Mouse (Mus musculus) limb, embryonic 12.5 days (tissue): ENCODE data around the gene Sh3bp5l. TPM values are rescaled to one million over a fixed set of nuclear protein-coding genes. Genes with fewer than 3 reads are reported as not detected.

ENCODE experiments used
- ATAC-seq: fragments of 200-750 bp; cut with Nextera tagmentation; 2 replicates; pipeline ENCODE4 v1.8.0; 2017; ENCODE audit warnings: low read depth, moderate TSS enrichment; ENCODE audit not compliant: insufficient number of reproducible peaks, insufficient read depth, low FRiP score, low TSS enrichment
- H3K27ac ChIP-seq: fragments of 300-500 bp; sonication (generic); 2 replicates; pipeline ENCODE4 v1.5.1; 2016; ENCODE audit warnings: mild to moderate bottlenecking, moderate library complexity
- H3K27me3 ChIP-seq: fragments of 300-500 bp; sonication (generic); 2 replicates; pipeline ENCODE4 v1.6.1; 2016; ENCODE audit warnings: mild to moderate bottlenecking, moderate library complexity
- H3K36me3 ChIP-seq: fragments of 300-500 bp; sonication (generic); 2 replicates; pipeline ENCODE4 v1.6.1; 2016; ENCODE audit warnings: mild to moderate bottlenecking, moderate library complexity
- H3K4me1 ChIP-seq: fragments of 300-500 bp; sonication (generic); replicated peaks from 2 replicates; pipeline ENCODE4 v1.6.1; 2016
- H3K4me2 ChIP-seq: fragments of 300-500 bp; sonication (generic); 2 replicates; pipeline ENCODE4 v1.6.1; 2016; ENCODE audit warnings: mild to moderate bottlenecking, moderate library complexity
- H3K4me3 ChIP-seq: fragments of 300-500 bp; sonication (generic); replicated peaks from 2 replicates; pipeline ENCODE4 v1.5.1; 2016; ENCODE audit warnings: mild to moderate bottlenecking
- H3K9ac ChIP-seq: fragments of 300-500 bp; sonication (generic); replicated peaks from 2 replicates; pipeline ENCODE4 v1.6.1; 2016; ENCODE audit warnings: mild to moderate bottlenecking, moderate library complexity
- H3K9me3 ChIP-seq: fragments of 300-500 bp; sonication (generic); 2 replicates; pipeline ENCODE4 v1.6.1; 2016; ENCODE audit warnings: mild to moderate bottlenecking, moderate library complexity
- WGBS: fragments of 180-500 bp; shearing (Covaris S2); methylation state at CpG from one replicate; pipeline ENCODE4 v1.1.7; 2016; 5-methylcytosine and 5-hydroxymethylcytosine counted together
- polyA plus RNA-seq: library from polyadenylated mRNA; unstranded; fragments of >200 nt; fragmentation: Nextera tagmentation; extraction: Ambion mirVana; gene quantifications from 2 replicates; pipeline ENCODE4 v1.2.1, GENCODE M21; 2016

Gene Sh3bp5l
- polyA plus RNA-seq, 1 experiment from 2014 or later: 39.0 TPM

- Histone ChIP-seq H3K36me3 (peaks cover 29% of the 10 kb centered on the region), H3K9me3 (0 out of 2 replicates have a peak, but pooled peaks cover 6% of the 10 kb centered on the region), H3K4me1 (peaks cover 23% of the 10 kb centered on the region), H3K4me2 (peak overlapping the region; percentile 83), H3K4me3 (peak overlapping the region; percentile 79), H3K9ac (peak overlapping the region; percentile 85), H3K27me3 (no peaks in the 10 kb centered on the region), H3K27ac (peak overlapping the region; percentile 96)
- WGBS: 10% methylated on average over 24 of the region's 24 CpGs
- no peak for ATAC-seq
Measured at GRCm38 (mm10) chr11:58323570-58324340, 6.8 kb upstream of the Sh3bp5l start.

DNA sequence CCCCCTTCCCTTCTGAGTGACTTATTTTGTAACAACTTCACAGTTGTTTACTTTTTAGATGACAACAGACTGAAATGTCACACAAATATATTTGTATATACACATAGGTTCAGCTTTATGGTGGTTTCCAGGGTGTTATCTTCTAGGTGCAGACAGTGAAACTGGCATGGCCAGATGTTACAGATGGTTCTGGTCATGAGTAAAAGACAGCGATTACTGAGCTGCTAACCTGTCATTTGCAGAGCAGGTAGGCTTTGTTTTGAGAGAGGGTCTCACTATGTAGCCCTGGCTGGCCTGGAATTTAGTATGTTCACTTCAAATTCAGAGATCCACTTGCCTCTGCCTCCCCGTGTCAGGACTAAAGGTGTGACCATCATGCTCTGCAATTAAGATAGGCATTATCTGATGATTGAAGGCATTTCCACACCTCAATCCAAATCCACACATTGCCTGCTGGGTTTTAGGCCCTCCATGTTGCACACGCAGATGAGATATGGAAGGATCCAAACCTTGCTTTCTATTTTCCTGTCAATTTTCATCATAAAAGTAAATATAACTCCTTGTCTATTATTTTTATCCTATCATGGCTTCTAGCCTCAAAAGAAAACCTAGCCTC lies 5.8 kb upstream of the Sh3bp5l start:
- Histone ChIP-seq H3K4me3 (no peak overlapping the region), H3K4me1 (peaks cover 31% of the 10 kb centered on the region), H3K9ac (no peak overlapping the region), H3K27me3 (no peaks in the 10 kb centered on the region), H3K9me3 (0 out of 2 replicates have a peak, but pooled peaks cover 6% of the 10 kb centered on the region), H3K36me3 (peaks cover 19% of the 10 kb centered on the region), H3K27ac (no peak overlapping the region), H3K4me2 (no peak overlapping the region)
- 88% methylated on average over 3 of the region's 3 CpGs for WGBS
- no peak for ATAC-seq

- peaks cover 17% of the 10 kb centered on the region for H3K36me3 ChIP-seq
- no peak overlapping the region for H3K4me2 ChIP-seq
- 0 out of 2 replicates have a peak, but pooled peaks cover 6% of the 10 kb centered on the region for H3K9me3 ChIP-seq
- ATAC-seq: no peak
- H3K4me3 ChIP-seq: no peak overlapping the region
- H3K9ac ChIP-seq: no peak overlapping the region
- no peak overlapping the region for H3K27ac ChIP-seq
- H3K27me3 ChIP-seq: no peaks in the 10 kb centered on the region
- H3K4me1 ChIP-seq: peaks cover 36% of the 10 kb centered on the region
- 95% methylated on average over 3 of the region's 3 CpGs for WGBS
Measured at GRCm38 (mm10) chr11:58326781-58327180, 3.7 kb upstream of the Sh3bp5l start.

DNA sequence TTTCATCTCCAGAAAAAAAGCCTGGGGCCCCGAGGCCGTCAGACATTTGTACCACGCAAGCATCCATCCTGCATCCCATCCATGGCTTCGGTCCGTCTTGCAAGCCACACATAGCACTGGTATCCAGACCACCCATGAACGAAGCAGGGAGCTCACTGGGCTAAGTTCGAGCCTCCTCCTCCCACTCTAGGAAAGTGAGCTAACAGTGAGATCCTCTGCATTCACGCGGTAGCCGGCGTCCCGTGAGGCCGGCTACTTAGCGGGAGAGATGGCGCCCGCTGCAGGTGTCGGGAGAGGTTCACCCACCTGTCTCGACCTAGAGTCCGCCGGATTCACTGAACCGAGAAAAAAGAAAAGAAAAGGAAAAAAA lies 633 bp upstream of the Sh3bp5l start:
- H3K27me3 ChIP-seq: no peaks in the 10 kb centered on the region
- WGBS: 0% methylated on average over 21 of the region's 21 CpGs
- peak overlapping the region; percentile 84 for H3K4me3 ChIP-seq
- peak overlapping the region; percentile 79 for H3K27ac ChIP-seq
- H3K36me3 ChIP-seq: peaks cover 41% of the 10 kb centered on the region
- 0 out of 2 replicates have a peak, but pooled peaks cover 6% of the 10 kb centered on the region for H3K9me3 ChIP-seq
- H3K4me2 ChIP-seq: peak overlapping the region; percentile 92
- ATAC-seq: 0 out of 2 replicates have a peak, but pooled peaks have one; percentile 18
- H3K4me1 ChIP-seq: peaks cover 32% of the 10 kb centered on the region
- H3K9ac ChIP-seq: peak overlapping the region; percentile 83

GRCm38 (mm10) chr11:58331149-58331495 lies 598 bp downstream of the Sh3bp5l start:
- H3K4me1 ChIP-seq: peaks cover 32% of the 10 kb centered on the region
- H3K27me3 ChIP-seq: no peaks in the 10 kb centered on the region
- peaks cover 48% of the 10 kb centered on the region for H3K36me3 ChIP-seq
- peak; percentile 21; the same call in 1 of the 2 replicates for ATAC-seq
- peak overlapping the region; percentile 84 for H3K4me3 ChIP-seq
- peak overlapping the region; percentile 69 for H3K9ac ChIP-seq
- peak overlapping the region; percentile 62; the same call in 1 of the 2 replicates for H3K27ac ChIP-seq
- WGBS: 14% methylated on average over 10 of the region's 10 CpGs
- 0 out of 2 replicates have a peak, but pooled peaks cover 6% of the 10 kb centered on the region for H3K9me3 ChIP-seq
- peak overlapping the region; percentile 96 for H3K4me2 ChIP-seq

DNA sequence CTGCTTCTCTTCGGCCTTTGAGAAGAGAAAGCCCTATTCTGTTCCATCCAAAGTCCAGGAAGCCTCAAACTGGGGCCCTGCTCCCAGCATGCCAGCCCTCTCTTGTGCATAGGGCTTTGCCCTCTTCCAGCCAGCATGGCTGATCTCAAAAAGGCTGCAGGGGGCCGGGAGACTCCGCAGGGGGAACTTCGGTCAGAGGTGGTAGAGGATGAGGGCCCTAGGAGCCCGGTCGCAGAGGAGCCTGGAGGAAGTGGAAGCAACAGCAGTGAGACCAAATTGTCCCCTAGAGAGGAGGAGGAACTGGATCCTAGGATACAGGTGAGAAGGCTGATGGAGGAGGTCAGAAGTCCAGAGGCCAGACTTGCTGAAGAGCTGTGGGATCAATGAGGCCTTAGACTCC lies 1.0 kb downstream of the Sh3bp5l start:
- Histone ChIP-seq H3K4me2 (peak overlapping the region; percentile 96), H3K4me1 (peaks cover 32% of the 10 kb centered on the region), H3K36me3 (peaks cover 52% of the 10 kb centered on the region), H3K27me3 (no peaks in the 10 kb centered on the region), H3K27ac (no peak overlapping the region), H3K9me3 (0 out of 2 replicates have a peak, but pooled peaks cover 6% of the 10 kb centered on the region), H3K4me3 (peak overlapping the region; percentile 84), H3K9ac (peak overlapping the region; percentile 69)
- ATAC-seq: no peak
- WGBS: 83% methylated on average over 6 of the region's 6 CpGs

DNA sequence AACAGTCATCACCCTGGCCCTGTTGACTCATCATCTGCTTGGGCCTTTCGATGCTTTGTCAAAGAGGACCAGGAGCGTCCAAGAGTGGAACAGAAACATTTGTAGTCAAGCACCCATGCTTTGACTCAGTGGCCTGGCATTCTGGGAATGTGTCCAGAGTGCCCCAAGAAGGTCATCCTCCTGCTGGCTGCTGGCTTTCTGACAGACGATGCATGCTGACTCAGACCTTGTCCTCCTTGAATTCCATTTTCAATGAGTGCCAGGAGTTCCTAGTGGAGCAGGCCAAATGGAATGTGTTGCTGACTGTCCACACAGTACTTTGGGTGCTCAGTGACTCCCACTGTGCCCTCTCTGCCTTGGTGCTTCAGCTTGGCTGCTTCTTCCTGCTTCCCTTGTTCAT lies 4.2 kb downstream of the Sh3bp5l start:
- H3K27me3 ChIP-seq: no peaks in the 10 kb centered on the region
- H3K9ac ChIP-seq: no peak overlapping the region
- no peak for ATAC-seq
- H3K4me3 ChIP-seq: no peak overlapping the region
- peaks cover 20% of the 10 kb centered on the region for H3K4me1 ChIP-seq
- no peak overlapping the region for H3K4me2 ChIP-seq
- no peak overlapping the region for H3K27ac ChIP-seq
- peaks cover 62% of the 10 kb centered on the region for H3K36me3 ChIP-seq
- WGBS: 89% methylated on average over 3 of the region's 3 CpGs
- H3K9me3 ChIP-seq: no peaks in the 10 kb centered on the region

DNA sequence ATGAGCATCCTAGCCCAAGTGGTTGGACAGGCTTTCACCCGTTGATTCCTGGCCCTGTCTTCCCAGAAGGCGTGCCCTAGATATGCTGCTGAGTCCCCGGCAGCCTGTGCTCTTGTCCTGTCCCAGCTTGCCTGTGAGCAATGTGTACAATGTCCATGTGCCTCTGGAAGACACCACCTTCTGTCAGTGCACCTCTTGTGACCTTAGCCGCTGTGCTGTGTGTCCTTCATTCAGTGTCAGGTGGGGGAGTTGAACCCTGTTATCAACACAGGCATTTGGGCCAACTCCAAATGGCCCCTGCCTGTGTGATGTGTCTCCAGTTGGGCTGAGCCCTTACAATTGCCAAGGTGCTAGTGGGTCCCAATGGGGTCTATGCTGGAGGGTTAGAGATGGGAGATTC lies 16.2 kb downstream of the Sh3bp5l start:
- Histone ChIP-seq H3K9ac (no peak overlapping the region), H3K27ac (no peak overlapping the region), H3K9me3 (no peaks in the 10 kb centered on the region), H3K27me3 (no peaks in the 10 kb centered on the region), H3K4me1 (no peaks in the 10 kb centered on the region), H3K4me2 (no peak overlapping the region), H3K4me3 (no peak overlapping the region), H3K36me3 (peaks cover 59% of the 10 kb centered on the region)
- WGBS: 86% methylated on average over 4 of the region's 4 CpGs
- no peak for ATAC-seq

GRCm38 (mm10) chr11:58350628-58351027 lies 20.1 kb downstream of the Sh3bp5l start:
- H3K9ac ChIP-seq: no peak overlapping the region
- H3K27me3 ChIP-seq: no peaks in the 10 kb centered on the region
- no peaks in the 10 kb centered on the region for H3K4me1 ChIP-seq
- no peak for ATAC-seq
- H3K4me2 ChIP-seq: no peak overlapping the region
- H3K27ac ChIP-seq: no peak overlapping the region
- H3K9me3 ChIP-seq: no peaks in the 10 kb centered on the region
- H3K4me3 ChIP-seq: no peak overlapping the region
- WGBS: 64% methylated on average over 4 of the region's 4 CpGs
- H3K36me3 ChIP-seq: peaks cover 30% of the 10 kb centered on the region

DNA sequence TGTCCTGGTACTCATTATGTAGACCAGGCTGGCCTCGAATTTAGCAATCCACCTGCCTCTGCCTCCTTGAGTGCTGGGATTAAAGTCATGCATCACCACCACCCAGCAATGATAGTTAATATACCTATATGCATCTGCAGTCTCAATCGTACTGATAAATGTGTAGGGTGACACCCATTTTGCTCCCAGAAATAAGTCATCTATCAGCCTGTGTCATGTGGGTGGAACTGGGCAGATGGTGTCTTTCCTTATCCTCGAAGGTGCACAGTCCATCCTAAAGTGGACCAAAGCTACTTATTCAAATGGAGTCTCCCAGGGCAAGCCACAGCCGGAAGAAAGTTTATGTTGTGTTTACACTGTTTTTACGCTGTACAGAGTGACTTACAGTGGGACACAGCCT lies 20.7 kb downstream of the Sh3bp5l start:
- Histone ChIP-seq H3K36me3 (peaks cover 25% of the 10 kb centered on the region), H3K4me1 (no peaks in the 10 kb centered on the region), H3K4me3 (no peak overlapping the region), H3K9me3 (no peaks in the 10 kb centered on the region), H3K27me3 (no peaks in the 10 kb centered on the region), H3K9ac (no peak overlapping the region), H3K4me2 (no peak overlapping the region), H3K27ac (no peak overlapping the region)
- ATAC-seq: no peak
- WGBS: 81% methylated on average over 5 of the region's 5 CpGs

DNA sequence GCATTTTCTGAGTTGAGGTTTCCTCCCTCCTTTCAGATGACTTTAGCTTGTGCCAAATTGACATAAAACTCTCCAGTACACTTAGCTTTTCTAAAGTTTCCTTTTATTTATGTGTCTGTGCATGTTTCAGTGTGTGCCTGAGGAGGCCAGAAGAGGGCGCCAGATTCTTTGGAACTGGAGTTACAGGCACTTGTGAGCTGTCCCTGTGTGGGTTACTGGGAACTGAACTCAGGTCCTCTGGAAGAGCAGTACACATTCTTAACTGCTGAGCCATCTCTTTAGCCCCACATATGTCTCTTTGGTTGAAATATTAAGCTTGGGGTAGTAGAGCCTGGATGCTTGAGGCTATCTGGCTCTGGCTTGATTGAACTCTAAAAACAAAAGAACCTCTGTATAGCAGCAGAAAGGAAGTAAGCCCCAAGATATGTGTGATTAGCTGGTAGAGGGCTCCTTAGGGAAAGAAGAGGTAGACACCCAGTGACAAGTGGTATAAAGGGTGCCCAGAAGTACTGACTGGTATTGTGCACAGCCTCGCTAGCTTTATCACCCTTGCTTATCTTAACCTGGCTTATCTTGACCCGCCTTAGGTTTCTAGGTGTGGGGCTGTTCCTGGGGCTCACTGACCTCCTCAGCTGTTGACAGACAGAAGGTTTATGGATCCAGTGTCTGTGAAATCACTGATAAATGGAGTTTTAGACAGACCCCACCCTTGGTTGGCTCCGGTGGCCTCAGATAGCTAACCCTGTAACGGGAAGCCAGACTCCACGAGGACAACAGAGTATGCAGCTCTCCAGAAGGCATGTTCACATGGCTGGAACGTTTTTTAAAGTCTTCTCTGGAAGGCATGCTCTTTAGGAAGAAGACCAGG lies 22.4 kb downstream of the Sh3bp5l start:
- Histone ChIP-seq H3K4me2 (no peak overlapping the region), H3K9me3 (no peaks in the 10 kb centered on the region), H3K27me3 (no peaks in the 10 kb centered on the region), H3K4me3 (no peak overlapping the region), H3K27ac (no peak overlapping the region), H3K4me1 (no peaks in the 10 kb centered on the region), H3K9ac (no peak overlapping the region), H3K36me3 (peaks cover 7% of the 10 kb centered on the region; the same call in 1 of the 2 replicates)
- WGBS: 56% methylated on average over 7 of the region's 7 CpGs
- ATAC-seq: no peak
